Mouse (Mus musculus): Measurements from ENCODE around the gene Spem1.

DNA sequence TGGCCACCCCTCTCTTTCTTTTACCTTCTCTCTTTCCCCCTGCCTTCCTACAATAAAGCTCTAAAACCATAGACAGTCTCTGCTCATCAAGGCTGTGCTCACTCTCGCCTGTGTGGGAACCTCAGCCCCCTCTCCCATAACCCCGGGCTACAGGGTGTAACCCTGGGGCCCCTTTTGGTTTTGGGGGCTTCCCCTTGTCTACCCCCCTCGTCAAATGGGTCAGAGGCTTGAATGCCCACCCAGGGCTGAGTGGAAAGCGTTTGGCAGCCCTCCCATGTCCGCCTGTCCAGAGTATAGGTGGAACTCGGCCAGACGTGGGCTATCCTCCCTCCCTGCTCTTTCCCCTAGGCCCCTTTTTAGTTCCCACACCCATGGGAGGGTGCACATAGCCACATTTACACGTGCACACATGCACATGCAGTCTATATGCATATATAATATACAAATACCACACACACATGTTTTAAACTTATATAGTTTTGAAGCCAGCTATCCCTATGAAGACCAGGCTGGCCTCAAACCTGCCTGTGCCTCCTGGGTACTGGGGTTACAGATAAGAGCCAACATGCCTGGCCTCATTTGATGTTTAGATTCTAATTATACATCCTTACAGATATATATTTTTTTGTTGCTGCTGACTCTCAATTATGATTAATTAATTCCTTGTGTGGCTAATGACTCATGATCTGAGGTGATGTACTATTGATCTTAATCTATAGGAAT is 42.3 kb upstream of the Spem1 start:
- TF ChIP-seq CTCF (IDR thresholded peaks at IDR 0.05; ENCODE audit: insufficient read depth, low read length) = no peak
- no peak for TF ChIP-seq POLR2A (IDR thresholded peaks at IDR 0.05; ENCODE audit: borderline replicate concordance, extremely low read depth, low read depth, low read length)
